Mouse (Mus musculus) spleen, postnatal 0 days (tissue): ENCODE measurements around the gene Trim56. TPM values are rescaled to one million over a fixed set of nuclear protein-coding genes. Genes with fewer than 3 reads are reported as not detected.

ENCODE experiments used
- polyA plus RNA-seq: library from polyadenylated mRNA; unstranded; fragments of >200 nt; fragmentation: Nextera tagmentation; extraction: Ambion mirVana; gene quantifications from 2 replicates; pipeline ENCODE4 v1.2.1, GENCODE M21; 2015

Trim56 gene
- 15.6 and 17.3 TPM in 2 replicates for polyA plus RNA-seq

DNA sequence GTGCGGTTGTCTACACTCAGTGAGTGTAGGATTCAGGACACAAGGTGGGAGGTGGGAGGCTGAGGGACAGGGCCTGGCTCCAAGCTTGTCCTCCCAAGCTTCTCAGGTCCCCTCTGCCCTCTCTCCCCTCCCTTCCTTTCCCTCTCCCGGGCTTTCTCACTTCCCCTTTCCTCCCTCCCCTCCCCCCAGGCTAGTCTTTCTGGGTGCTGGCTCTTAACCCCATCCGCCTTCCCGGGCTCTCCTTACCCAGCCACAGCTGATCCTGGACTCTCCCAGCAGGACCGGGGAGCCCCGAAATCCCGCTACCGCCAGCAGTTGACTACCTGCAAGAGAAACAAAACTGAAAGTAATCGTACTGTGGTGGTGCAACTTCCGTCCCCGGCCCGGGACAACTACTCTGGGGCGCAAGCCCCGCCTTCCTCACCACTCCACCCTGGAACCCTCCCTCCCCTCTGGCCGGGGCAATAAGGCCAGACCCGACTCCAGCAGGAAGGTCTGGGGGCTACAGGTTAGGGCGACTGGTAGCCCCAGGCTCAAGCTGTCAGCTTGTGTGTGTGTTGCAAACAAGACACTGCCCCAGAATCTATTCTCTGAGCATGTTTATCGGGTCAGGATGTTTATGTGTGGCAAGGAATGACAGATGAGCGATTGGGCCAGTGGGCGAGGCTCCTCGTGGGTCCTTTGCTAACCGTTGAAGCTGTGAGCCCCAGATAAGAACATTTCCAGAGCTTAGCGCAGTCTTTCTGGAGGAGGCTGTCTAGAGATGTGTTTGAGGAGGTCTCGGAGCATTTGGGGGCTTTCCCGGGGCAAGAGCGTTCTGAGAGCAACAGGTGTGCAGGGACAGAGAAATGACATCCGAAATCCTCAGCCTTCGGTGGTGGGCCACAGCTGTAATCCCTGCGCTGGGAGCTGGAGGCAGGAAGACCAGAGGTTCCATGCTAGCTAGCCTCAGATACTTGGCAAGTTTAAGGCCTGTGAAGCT lies at the start of gene Trim56:
TSS of gene Trim56 (minus strand) at position 344 of the 982 bp plus-strand sequence.

DNA sequence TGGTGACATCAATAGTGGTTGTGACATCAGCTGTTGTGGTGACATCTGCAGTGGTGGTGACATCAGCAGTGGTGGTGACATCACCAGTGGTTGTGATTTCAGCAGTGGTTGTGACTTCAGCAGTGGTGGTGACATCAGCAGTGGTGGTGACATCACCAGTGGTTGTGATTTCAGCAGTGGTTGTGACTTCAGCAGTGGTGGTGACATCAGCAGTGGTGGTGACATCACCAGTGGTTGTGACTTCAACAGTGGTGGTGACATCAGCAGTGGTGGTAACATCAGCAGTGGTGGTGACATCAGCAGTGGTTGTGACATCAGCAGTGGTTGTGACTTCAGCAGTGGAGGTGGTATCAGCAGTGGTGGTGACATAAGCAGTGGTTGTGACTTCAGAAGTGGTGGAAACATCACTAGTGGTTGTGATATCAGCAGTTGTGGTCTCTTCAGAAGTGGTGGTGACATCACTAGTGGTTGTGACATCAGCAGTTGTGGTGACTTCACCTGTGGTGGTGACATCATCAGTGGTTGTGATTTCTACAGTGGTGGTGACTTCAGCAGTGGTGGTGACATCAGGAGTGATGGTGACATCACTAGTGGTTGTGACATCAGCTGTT lies 33.4 kb upstream of the Trim56 start, which contains the start of gene Muc3:
TSS of gene Muc3 (minus strand) at position 51 of the 611 bp plus-strand sequence.

DNA sequence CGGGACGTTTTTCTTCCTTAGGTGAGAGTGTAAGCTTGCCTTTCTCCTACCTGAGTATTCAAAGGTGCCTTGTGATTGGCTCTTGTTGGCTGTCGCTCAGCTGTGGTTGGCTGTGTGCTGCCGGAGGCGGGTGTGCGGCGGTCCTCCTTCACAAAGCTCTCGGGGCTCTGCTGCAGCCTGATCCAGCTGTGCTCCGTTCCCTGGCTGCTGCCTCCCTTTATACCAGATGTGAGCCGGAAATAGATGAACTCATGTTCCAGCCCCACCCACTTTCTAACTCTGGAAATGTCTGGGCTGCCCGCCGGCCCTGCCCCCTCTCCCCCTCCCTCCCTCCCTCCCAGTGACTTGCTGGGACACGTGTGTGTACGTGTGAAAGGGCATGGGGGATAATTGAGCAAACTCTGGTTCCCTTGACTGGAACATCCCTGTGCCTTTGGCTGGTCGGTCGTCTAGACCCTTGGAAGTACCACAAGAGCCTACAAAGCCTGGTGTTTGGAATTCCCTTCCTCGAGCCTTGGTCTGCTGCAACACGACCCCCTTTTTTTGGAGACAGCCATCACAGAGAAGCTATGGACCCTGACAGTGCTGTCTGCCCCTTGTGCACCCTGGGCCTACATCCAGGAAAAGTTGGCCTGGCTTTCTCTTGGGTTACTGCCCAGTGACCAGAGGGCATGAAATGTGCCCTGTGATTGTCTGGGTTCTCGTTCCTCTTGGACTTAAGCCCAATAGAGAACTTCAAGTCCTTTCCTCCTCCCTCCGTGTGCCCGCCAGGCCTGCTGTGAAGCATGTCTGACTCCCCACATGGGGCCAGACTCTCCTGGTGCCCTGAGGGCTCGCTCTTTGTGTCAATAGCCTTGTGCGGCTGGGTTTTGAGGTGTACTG lies 43.7 kb downstream of the Trim56 start, which contains the start of gene Serpine1:
TSS of gene Serpine1 (minus strand) at position 190 of the 882 bp plus-strand sequence.

Other genes starting within 250 kb of the Trim56 start
- 12.4 and 16.5 TPM in 2 replicates for gene Col26a1, start 233.0 kb downstream of the Trim56 start, polyA plus RNA-seq
- 13.7 and 19.2 TPM in 2 replicates for gene Ift22, start 208.1 kb downstream of the Trim56 start, polyA plus RNA-seq
- 287 and 303 TPM in 2 replicates for gene Fis1, start 162.9 kb downstream of the Trim56 start, polyA plus RNA-seq
- 15.4 and 18.0 TPM in 2 replicates for gene Cldn15, start 149.6 kb downstream of the Trim56 start, polyA plus RNA-seq
- 12.3 and 18.6 TPM in 2 replicates for gene Plod3, start 129.2 kb downstream of the Trim56 start, polyA plus RNA-seq
- 57.5 and 58.6 TPM in 2 replicates for gene Znhit1, start 128.2 kb downstream of the Trim56 start, polyA plus RNA-seq
- not detected in 2 replicates for gene Vgf, start 89.8 kb downstream of the Trim56 start, polyA plus RNA-seq
- gene Ap1s1, start 70.1 kb downstream of the Trim56 start, polyA plus RNA-seq, result 99.2 and 99.6 TPM in 2 replicates
- gene Serpine1, start 43.9 kb downstream of the Trim56 start, polyA plus RNA-seq, result 0.06 TPM in 2 replicates
- gene Muc3, start 33.1 kb upstream of the Trim56 start, polyA plus RNA-seq, result not detected in 2 replicates
- 0.11 and 0.23 TPM in 2 replicates for gene Muc3a, start 96.2 kb upstream of the Trim56 start, polyA plus RNA-seq
- gene Ache, start 171.3 kb upstream of the Trim56 start, polyA plus RNA-seq, result 18.3 and 18.7 TPM in 2 replicates
- gene Ufsp1, start 178.4 kb upstream of the Trim56 start, polyA plus RNA-seq, result 10.3 and 10.7 TPM in 2 replicates
- 69.0 and 72.3 TPM in 2 replicates for gene Srrt, start 191.5 kb upstream of the Trim56 start, polyA plus RNA-seq
- 15.6 and 21.3 TPM in 2 replicates for gene Trip6, start 198.2 kb upstream of the Trim56 start, polyA plus RNA-seq
- 6.2 and 9.9 TPM in 2 replicates for gene Slc12a9, start 217.4 kb upstream of the Trim56 start, polyA plus RNA-seq
- 5.6 and 8.0 TPM in 2 replicates for gene Ephb4, start 233.9 kb upstream of the Trim56 start, polyA plus RNA-seq